ENCODE assay signal across 12 mouse cellular contexts in genomic region chr11:49710664-49711063, GRCm38 (mm10). TPM values are rescaled to one million over a fixed set of nuclear protein-coding genes. Genes with fewer than 3 reads are reported as not detected.
DNase-seq lines count a peak whose midpoint lies in the region; ATAC-seq and TF ChIP-seq lines count a peak whose summit lies in the region.
"Had no signal": no experiment of that assay in that cellular context is flagged by ENCODE, and none has a peak within 500 bp of the region (broad histone marks: within the 10 kb centered on the region; RNA-seq: fewer than 3 reads in every experiment).

No protein-coding gene starts in this region.

- 41% methylated on average over 2 of the region's 2 CpGs for WGBS in kidney, postnatal 0 days
- 87% methylated on average over 2 of the region's 2 CpGs for WGBS in forebrain, embryonic 12.5 days
- 85% methylated on average over 2 of the region's 2 CpGs for WGBS in limb, embryonic 11.5 days
- WGBS in neural tube, embryonic 12.5 days: 83% methylated on average over 2 of the region's 2 CpGs

- H3K27me3 ChIP-seq in kidney, postnatal 0 days (ENCODE audit: insufficient read depth, low read length): no peaks in the 10 kb centered on the region
- no peaks in the 10 kb centered on the region for H3K27me3 ChIP-seq in forebrain, embryonic 12.5 days
- no peaks in the 10 kb centered on the region for H3K27me3 ChIP-seq in limb, embryonic 11.5 days (ENCODE audit: control insufficient read depth, insufficient read depth, low read length)
- no peaks in the 10 kb centered on the region for H3K27me3 ChIP-seq in neural tube, embryonic 12.5 days (replicated peaks)
- H3K27me3 ChIP-seq: Patski had no signal

- no peaks in the 10 kb centered on the region for H3K9me3 ChIP-seq in kidney, postnatal 0 days (replicated peaks; ENCODE audit: low read length)
- no peaks in the 10 kb centered on the region; the same call in 1 of the 2 replicates for H3K9me3 ChIP-seq in forebrain, embryonic 12.5 days
- no peaks in the 10 kb centered on the region for H3K9me3 ChIP-seq in limb, embryonic 11.5 days (ENCODE audit: control insufficient read depth, low read length)
- H3K9me3 ChIP-seq in neural tube, embryonic 12.5 days: no peaks in the 10 kb centered on the region

- DNase-seq in kidney, postnatal 0 days (ENCODE audit: low spot score): no peak
- DNase-seq in kidney, postnatal 4 days: no peak
- no peak for DNase-seq in limb, embryonic 11.5 days (ENCODE audit: low spot score)
- DNase-seq in T-cell, adult 2 months (ENCODE audit: low spot score): no peak
- no peak for DNase-seq in adrenal gland, adult 2 months
- no peak for DNase-seq in layer of hippocampus, postnatal 14 days (ENCODE audit: low spot score in 2 of 2)
- DNase-seq: cerebellum, adult 18-20 months had no signal

- H3K36me3 ChIP-seq in kidney, postnatal 0 days (ENCODE audit: insufficient read depth, low read length): no peaks in the 10 kb centered on the region
- H3K36me3 ChIP-seq in forebrain, embryonic 12.5 days (replicated peaks): peaks cover 24% of the 10 kb centered on the region
- H3K36me3 ChIP-seq in limb, embryonic 11.5 days (ENCODE audit: control insufficient read depth, insufficient read depth, low read length): peaks cover 5% of the 10 kb centered on the region; the same call in 1 of the 2 replicates
- peaks cover 19% of the 10 kb centered on the region for H3K36me3 ChIP-seq in neural tube, embryonic 12.5 days

- peak overlapping the region; percentile 96; the same call in 1 of the 2 replicates for H3K4me3 ChIP-seq in kidney, postnatal 0 days (replicated peaks; ENCODE audit: low read depth, low read length)
- peak overlapping the region; percentile 98 for H3K4me3 ChIP-seq in forebrain, embryonic 12.5 days (replicated peaks)
- H3K4me3 ChIP-seq in limb, embryonic 11.5 days (ENCODE audit: low read depth, low read length): peak overlapping the region; percentile 97; the same call in 1 of the 2 replicates
- peak overlapping the region; percentile 95; the same call in 1 of the 2 replicates for H3K4me3 ChIP-seq in neural tube, embryonic 12.5 days

- ATAC-seq in kidney, postnatal 0 days (replicated peaks; ENCODE audit: low FRiP score, low read depth): no peak
- no peak for ATAC-seq in forebrain, embryonic 12.5 days (ENCODE audit: low FRiP score)
- no peak for ATAC-seq in limb, embryonic 11.5 days (ENCODE audit: insufficient number of reproducible peaks, low FRiP score, low TSS enrichment, low read depth)
- no peak for ATAC-seq in neural tube, embryonic 12.5 days (ENCODE audit: low FRiP score, low read depth)
- ATAC-seq: Patski had no signal

- TF ChIP-seq CTCF in kidney, postnatal 0 days (IDR thresholded peaks at IDR 0.05; ENCODE audit: low read depth): no peak

- H3K27ac ChIP-seq in kidney, postnatal 0 days: no peak overlapping the region
- no peak overlapping the region for H3K27ac ChIP-seq in forebrain, embryonic 12.5 days
- no peak overlapping the region for H3K27ac ChIP-seq in limb, embryonic 11.5 days (replicated peaks; ENCODE audit: low read depth, low read length)
- H3K27ac ChIP-seq in neural tube, embryonic 12.5 days: no peak overlapping the region
- H3K27ac ChIP-seq: macrophage had no signal

- H3K9ac ChIP-seq in kidney, postnatal 0 days (ENCODE audit: low read depth, low read length): no peak overlapping the region
- peak overlapping the region; percentile 42; the same call in 1 of the 2 replicates for H3K9ac ChIP-seq in forebrain, embryonic 12.5 days
- H3K9ac ChIP-seq in limb, embryonic 11.5 days (ENCODE audit: low read length): no peak overlapping the region
- H3K9ac ChIP-seq in neural tube, embryonic 12.5 days: no peak overlapping the region

- 0 out of 2 replicates have a peak, but pooled peaks cover 14% of the 10 kb centered on the region for H3K4me1 ChIP-seq in kidney, postnatal 0 days (replicated peaks; ENCODE audit: insufficient read depth, low read length)
- H3K4me1 ChIP-seq in forebrain, embryonic 12.5 days: peaks cover 42% of the 10 kb centered on the region
- peaks cover 11% of the 10 kb centered on the region; the same call in 1 of the 2 replicates for H3K4me1 ChIP-seq in limb, embryonic 11.5 days (ENCODE audit: control insufficient read depth, insufficient read depth, low read length)
- peaks cover 20% of the 10 kb centered on the region for H3K4me1 ChIP-seq in neural tube, embryonic 12.5 days

- peak overlapping the region; percentile 64 for H3K4me2 ChIP-seq in kidney, postnatal 0 days (ENCODE audit: low read length)
- H3K4me2 ChIP-seq in forebrain, embryonic 12.5 days: peak overlapping the region; percentile 76
- H3K4me2 ChIP-seq in limb, embryonic 11.5 days (ENCODE audit: low read depth, severe bottlenecking): peak overlapping the region; percentile 72
- H3K4me2 ChIP-seq in neural tube, embryonic 12.5 days (replicated peaks): peak overlapping the region; percentile 75

RNA-seq across cellular contexts. Expression of gene Cnot6, which starts 1.9 kb away (rescaled TPM):
- 54.4 and 55.0 TPM in 2 replicates for polyA plus RNA-seq in kidney, postnatal 0 days (2015; fragmentation: Nextera tagmentation; extraction: Ambion mirVana)
- 99.5 and 101 TPM in 2 replicates for polyA plus RNA-seq in forebrain, embryonic 12.5 days (2016; fragmentation: Nextera tagmentation; extraction: Ambion mirVana)
- polyA plus RNA-seq in limb, embryonic 11.5 days (2014; fragmentation: Nextera tagmentation; extraction: Ambion mirVana): 51.5 and 53.9 TPM in 2 replicates
- 81.5 and 82.9 TPM in 2 replicates for polyA plus RNA-seq in neural tube, embryonic 12.5 days (2016; fragmentation: Nextera tagmentation; extraction: Ambion mirVana)
- total RNA-seq in adrenal gland, adult 2 months (2021): 10 to 100 TPM; 36.6 to 38.2 TPM
- 2.5 and 2.6 TPM in 2 replicates for polyA plus RNA-seq in adrenal gland, adult 2 months (2012; rRNA removed)
- 10 to 100 TPM; 47.6 to 49.8 TPM for total RNA-seq in layer of hippocampus, postnatal 14 days (2021)

RNA-seq across cellular contexts. Expression of gene Scgb3a1, which starts 47.3 kb away (rescaled TPM):
- polyA plus RNA-seq in kidney, postnatal 0 days (2015; fragmentation: Nextera tagmentation; extraction: Ambion mirVana): not detected in 2 replicates
- not detected in 2 replicates for polyA plus RNA-seq in forebrain, embryonic 12.5 days (2016; fragmentation: Nextera tagmentation; extraction: Ambion mirVana)
- not detected in 2 replicates for polyA plus RNA-seq in limb, embryonic 11.5 days (2014; fragmentation: Nextera tagmentation; extraction: Ambion mirVana)
- not detected in 2 replicates for polyA plus RNA-seq in neural tube, embryonic 12.5 days (2016; fragmentation: Nextera tagmentation; extraction: Ambion mirVana)
- total RNA-seq in adrenal gland, adult 2 months (2021): not detected
- polyA plus RNA-seq in adrenal gland, adult 2 months (2012; rRNA removed): 0.58 TPM in 1 of 2 replicates, not detected in the other
- total RNA-seq in layer of hippocampus, postnatal 14 days (2021): not detected
- polyA plus RNA-seq: gonadal fat pad, adult 2 months; macrophage; Patski had no signal

Comparison
In these comparisons a context has a peak if more than half of its experiments do, and no peak if none do; other contexts are left out.
1. RNA of gene Cnot6, which starts 1.9 kb away (polyA plus RNA-seq): 99.5 to 101 TPM in forebrain, embryonic 12.5 days, 81.5 to 82.9 TPM in neural tube, embryonic 12.5 days, 54.4 to 55.0 TPM in kidney, postnatal 0 days and 51.5 to 53.9 TPM in limb, embryonic 11.5 days; 2.5 to 2.6 TPM in adrenal gland, adult 2 months; every median in the first group is over 10 times any median in the second.
2. Peak in every context shown above with its lines, with median percentiles within 50 percentile points of each other: H3K4me2 ChIP-seq and H3K4me3 ChIP-seq.